Mouse (Mus musculus) intestine, postnatal 0 days (tissue): Measurements from ENCODE around the gene Cpne9. TPM values are rescaled to one million over a fixed set of nuclear protein-coding genes. Genes with fewer than 3 reads are reported as not detected.

Experiments used
- ATAC-seq: fragments of 200-750 bp; cut with Nextera tagmentation; 2 replicates; pipeline ENCODE4 v1.8.0; 2017; ENCODE audit warnings: mild to moderate bottlenecking, moderate TSS enrichment, moderate library complexity
- H3K27ac ChIP-seq: fragments of 300-500 bp; sonication (generic); 2 replicates; pipeline ENCODE4 v1.5.1; 2014; ENCODE audit warnings: mild to moderate bottlenecking, low read depth, low read length, moderate library complexity
- H3K27me3 ChIP-seq: fragments of 300-500 bp; sonication (generic); replicated peaks from 2 replicates; pipeline ENCODE4 v1.6.1; 2014; ENCODE audit warnings: low read length, mixed read lengths; ENCODE audit not compliant: control insufficient read depth, insufficient read depth
- H3K36me3 ChIP-seq: fragments of 300-500 bp; sonication (generic); 2 replicates; pipeline ENCODE4 v1.6.1; 2014; ENCODE audit warnings: mild to moderate bottlenecking, moderate library complexity; ENCODE audit not compliant: control insufficient read depth, insufficient read depth
- H3K4me1 ChIP-seq: fragments of 300-500 bp; sonication (generic); replicated peaks from 2 replicates; pipeline ENCODE4 v1.6.1; 2014; ENCODE audit warnings: antibody characterized with exemption, low read length, mixed read lengths; ENCODE audit not compliant: control insufficient read depth, insufficient read depth
- H3K4me2 ChIP-seq: fragments of 300-500 bp; sonication (generic); replicated peaks from 2 replicates; pipeline ENCODE4 v1.6.1; 2014; ENCODE audit warnings: low read depth, mild to moderate bottlenecking, moderate library complexity
- H3K4me3 ChIP-seq: fragments of 300-500 bp; sonication (generic); 2 replicates; pipeline ENCODE4 v1.5.1; 2014; ENCODE audit warnings: low read depth, low read length
- H3K9ac ChIP-seq: fragments of 300-500 bp; sonication (generic); 2 replicates; pipeline ENCODE4 v1.6.1; 2014; ENCODE audit warnings: mild to moderate bottlenecking, low read depth, low read length
- H3K9me3 ChIP-seq: fragments of 300-500 bp; sonication (generic); 2 replicates; pipeline ENCODE4 v1.6.1; 2016; ENCODE audit warnings: mixed run types; ENCODE audit not compliant: control insufficient read depth
- CTCF ChIP-seq: sonication (generic); IDR thresholded peaks from 2 replicates; pipeline ENCODE4 v1.5.1; 2016; ENCODE audit warnings: low read depth, mild to moderate bottlenecking, control low read depth, antibody characterized with exemption, moderate library complexity
- WGBS: fragments of 180-500 bp; shearing (Covaris S2); extraction: QIAGEN DNeasy Blood & Tissue Kit; methylation state at CpG from one replicate; pipeline ENCODE4 v1.1.7; 2014; 5-methylcytosine and 5-hydroxymethylcytosine counted together
- polyA plus RNA-seq: library from polyadenylated mRNA; unstranded; fragments of >200 nt; fragmentation: Nextera tagmentation; extraction: Ambion mirVana; gene quantifications from 2 replicates; pipeline ENCODE4 v1.2.1, GENCODE M21; 2015

Gene Cpne9
- polyA plus RNA-seq, 1 experiment from 2014 or later = not detected

DNA sequence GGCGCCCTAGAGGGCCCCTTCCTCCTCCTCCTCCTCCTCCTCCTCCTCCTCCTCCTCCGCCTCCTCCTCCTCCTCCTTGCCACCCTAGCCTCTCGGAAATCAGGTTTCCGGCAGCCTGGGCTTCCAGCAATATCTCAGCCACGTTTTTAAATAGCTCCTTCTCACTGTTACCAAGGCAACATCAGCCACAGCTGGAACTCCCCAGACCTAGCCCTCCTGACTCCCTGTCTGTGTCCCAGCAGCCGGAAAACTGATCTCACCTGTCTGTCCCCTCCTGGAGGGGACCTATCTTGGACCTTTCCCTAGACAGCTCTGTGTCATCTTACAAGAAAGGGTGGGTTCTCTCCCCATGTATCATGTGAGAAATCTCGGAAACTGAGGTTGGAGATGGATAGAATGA lies 60.2 kb downstream of the Cpne9 start:
- Histone ChIP-seq H3K4me1 (no peaks in the 10 kb centered on the region), H3K27ac (no peak overlapping the region), H3K4me2 (peak overlapping the region; percentile 75; the same call in 1 of the 2 replicates), H3K4me3 (no peak overlapping the region), H3K9me3 (no peaks in the 10 kb centered on the region), H3K27me3 (no peaks in the 10 kb centered on the region), H3K36me3 (peaks cover 22% of the 10 kb centered on the region), H3K9ac (no peak overlapping the region)
- no peak for ATAC-seq
- no peak for TF ChIP-seq CTCF
- 40% methylated on average over 4 of the region's 7 CpGs for WGBS

DNA sequence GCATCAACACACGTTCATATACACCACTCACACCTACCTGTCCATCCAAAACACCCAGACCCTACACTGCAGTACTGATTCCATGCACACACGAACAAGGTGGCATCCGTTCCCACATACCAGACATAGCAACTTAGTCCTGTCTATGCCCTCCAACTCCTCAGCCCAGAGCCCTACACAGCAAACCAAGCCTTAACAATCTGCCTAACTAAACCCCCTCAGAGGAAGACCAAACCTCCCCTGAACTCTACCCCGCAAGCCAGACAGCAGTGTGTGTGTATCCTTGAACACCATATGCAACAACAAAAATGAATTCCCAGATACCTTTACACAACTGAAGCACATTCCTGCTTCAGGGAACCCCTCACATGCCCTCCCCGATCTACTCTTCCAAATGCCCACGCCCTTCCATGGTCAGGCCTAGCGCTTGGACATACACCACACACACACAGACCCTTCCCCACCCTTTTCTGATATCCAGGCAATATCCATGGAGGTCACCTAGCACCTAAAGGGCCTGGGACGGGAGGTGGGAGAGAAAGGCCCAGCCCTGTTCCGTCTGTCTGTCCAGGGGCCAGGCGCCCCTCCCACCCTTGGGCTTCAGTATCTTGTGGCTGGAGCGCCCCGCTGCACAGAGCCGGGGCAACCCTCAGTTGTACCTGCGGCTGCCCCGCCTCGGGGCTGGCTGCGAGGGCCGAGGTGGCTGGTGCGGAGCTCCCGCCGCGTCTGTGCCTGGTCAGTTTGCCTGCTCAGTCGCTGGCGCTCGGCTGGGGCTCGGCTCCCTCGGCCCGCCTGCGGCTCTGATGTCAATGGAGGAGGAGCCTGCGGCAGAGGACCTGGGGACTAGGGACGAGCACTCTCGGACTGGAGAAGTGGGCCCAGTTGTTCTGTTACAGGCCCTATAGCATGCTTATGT lies 61.3 kb downstream of the Cpne9 start, which contains the start of gene Camk1:
TSS of gene Camk1 (minus strand) at position 808 of the 916 bp plus-strand sequence.
- peak; percentile 66 for ATAC-seq

DNA sequence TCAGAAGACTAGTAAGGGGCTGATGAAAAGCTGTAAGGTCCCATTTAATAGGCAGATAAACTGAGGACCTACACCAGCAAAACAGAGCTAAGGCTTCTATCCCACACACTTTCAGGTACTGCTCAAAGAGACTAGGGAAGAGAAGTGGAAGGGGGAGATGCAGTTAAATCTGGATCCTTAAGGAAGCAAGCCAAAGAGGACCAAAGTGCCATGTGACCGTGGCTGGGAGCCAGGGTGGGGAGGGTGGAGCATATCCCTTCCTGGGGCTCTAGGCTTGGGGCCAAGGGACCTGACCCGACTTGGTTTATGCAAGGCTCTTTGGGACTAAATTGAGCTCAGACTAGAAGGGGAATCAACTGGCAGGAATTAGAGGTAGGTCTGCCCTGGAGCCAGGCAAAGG lies 62.2 kb downstream of the Cpne9 start:
- TF ChIP-seq CTCF = no peak
- WGBS = 19% methylated on average over 2 of the region's 2 CpGs
- H3K4me3 ChIP-seq = no peak overlapping the region

More for the DNA sequence above, 61.3 kb downstream of the Cpne9 start, which contains the start of gene Camk1:
- Histone ChIP-seq H3K4me1 (no peaks in the 10 kb centered on the region), H3K27ac (no peak within 1 kb of the TSS), H3K4me3 (peak within 1 kb of the TSS; percentile 61), H3K9ac (peak within 1 kb of the TSS; percentile 73), H3K9me3 (no peaks in the 10 kb centered on the region), H3K36me3 (peaks cover 14% of the 10 kb centered on the region), H3K4me2 (peak within 1 kb of the TSS; percentile 75), H3K27me3 (no peaks in the 10 kb centered on the region)
- 12% methylated on average over 32 of the region's 32 CpGs for WGBS
- TF ChIP-seq CTCF = no peak

DNA sequence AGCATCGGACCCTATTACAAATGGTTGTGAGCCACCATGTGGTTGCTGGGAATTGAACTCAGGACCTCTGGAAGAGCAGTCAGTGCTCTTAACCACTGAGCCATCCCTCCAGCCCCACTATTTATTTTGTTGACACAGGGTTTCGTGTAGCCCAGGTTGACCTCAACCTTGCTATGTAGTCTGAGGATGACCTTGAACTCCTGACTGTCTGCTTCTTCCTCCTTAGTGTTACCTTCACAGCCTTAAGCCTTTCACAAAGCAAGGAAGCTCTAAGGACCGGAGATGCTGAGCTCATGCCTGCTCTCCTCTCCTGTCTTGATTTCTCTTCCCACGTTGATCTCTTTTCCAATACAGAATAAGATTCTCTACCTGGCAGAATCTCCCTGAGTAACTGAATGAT lies 64.8 kb downstream of the Cpne9 start:
- H3K27ac ChIP-seq = no peak overlapping the region
- no peaks in the 10 kb centered on the region for H3K27me3 ChIP-seq
- H3K36me3 ChIP-seq = no peaks in the 10 kb centered on the region
- H3K9me3 ChIP-seq = no peaks in the 10 kb centered on the region
- WGBS = 65% methylated on average over 4 of the region's 4 CpGs
- no peak for ATAC-seq
- H3K4me2 ChIP-seq = no peak overlapping the region
- H3K4me1 ChIP-seq = no peaks in the 10 kb centered on the region
- TF ChIP-seq CTCF = no peak
- H3K9ac ChIP-seq = no peak overlapping the region
- no peak overlapping the region for H3K4me3 ChIP-seq

More for the DNA sequence above, 62.2 kb downstream of the Cpne9 start:
- Histone ChIP-seq H3K27ac (no peak overlapping the region), H3K4me1 (no peaks in the 10 kb centered on the region), H3K27me3 (no peaks in the 10 kb centered on the region), H3K9ac (no peak overlapping the region), H3K36me3 (peaks cover 7% of the 10 kb centered on the region; the same call in 1 of the 2 replicates), H3K4me2 (peak overlapping the region; percentile 75), H3K9me3 (no peaks in the 10 kb centered on the region)
- ATAC-seq = no peak

DNA sequence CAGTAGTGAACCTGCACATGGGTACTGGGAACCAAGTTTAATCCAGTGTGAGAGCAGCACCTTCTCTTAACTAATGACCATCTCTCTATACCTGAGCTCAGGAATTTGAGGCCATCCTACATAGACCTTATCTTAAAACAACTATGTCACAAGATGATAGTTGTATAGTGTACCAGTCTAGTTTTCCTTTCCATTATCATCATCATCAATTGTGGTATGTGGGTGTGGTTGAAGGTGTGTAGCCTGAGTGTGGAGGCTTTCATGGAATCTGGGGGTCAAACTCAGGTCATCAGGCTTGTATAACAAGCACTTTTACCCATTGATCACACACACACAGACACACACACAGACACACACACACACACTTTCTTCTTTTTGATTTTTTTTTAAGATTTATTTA lies 68.4 kb downstream of the Cpne9 start:
- no peaks in the 10 kb centered on the region for H3K27me3 ChIP-seq

DNA sequence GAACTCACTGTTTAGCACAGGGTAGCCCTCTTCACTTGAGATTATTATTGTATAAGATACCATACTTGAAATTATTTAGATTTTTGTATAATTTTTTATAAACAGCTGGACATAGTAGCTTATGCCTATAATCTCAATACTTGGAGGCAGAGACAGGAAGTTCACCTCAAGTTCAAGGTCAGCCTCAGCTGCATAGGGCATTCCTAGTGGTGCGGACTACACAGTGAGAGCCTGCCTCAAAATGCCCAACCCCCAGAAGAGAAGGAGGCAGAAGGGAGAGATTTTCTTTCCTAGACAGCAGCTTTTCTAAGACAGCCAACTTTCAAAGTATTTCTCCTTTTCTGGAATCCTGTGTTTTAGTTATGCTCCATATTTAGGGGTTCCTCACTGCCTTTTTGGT lies 69.1 kb downstream of the Cpne9 start:
- Histone ChIP-seq H3K9me3 (no peaks in the 10 kb centered on the region), H3K4me3 (no peak overlapping the region), H3K4me1 (no peaks in the 10 kb centered on the region), H3K4me2 (no peak overlapping the region), H3K27ac (no peak overlapping the region), H3K27me3 (no peaks in the 10 kb centered on the region), H3K9ac (no peak overlapping the region), H3K36me3 (no peaks in the 10 kb centered on the region)
- 75% methylated on average over 1 of the region's 1 CpGs for WGBS
- TF ChIP-seq CTCF = no peak
- no peak for ATAC-seq

More for the DNA sequence above, 68.4 kb downstream of the Cpne9 start:
- no peak for TF ChIP-seq CTCF
- Histone ChIP-seq H3K9ac (no peak overlapping the region), H3K27ac (no peak overlapping the region), H3K9me3 (no peaks in the 10 kb centered on the region), H3K4me3 (no peak overlapping the region), H3K4me1 (no peaks in the 10 kb centered on the region), H3K4me2 (no peak overlapping the region), H3K36me3 (no peaks in the 10 kb centered on the region)
- ATAC-seq = peak; percentile 36; the same call in 1 of the 2 replicates
